Mouse (Mus musculus) thymus, postnatal 36 days (tissue): ENCODE measurements around the gene Wwc2.
A peak's percentile ranks its signal among the peaks of the same experiment; 100 is the strongest.

ENCODE experiments used
- DNase-seq, 2 experiments: peaks; one replicate each; pipeline ENCODE4 v3.0.0; 2022; ENCODE audit warnings: mixed read lengths in 2 of 2

Wwc2 gene

DNA sequence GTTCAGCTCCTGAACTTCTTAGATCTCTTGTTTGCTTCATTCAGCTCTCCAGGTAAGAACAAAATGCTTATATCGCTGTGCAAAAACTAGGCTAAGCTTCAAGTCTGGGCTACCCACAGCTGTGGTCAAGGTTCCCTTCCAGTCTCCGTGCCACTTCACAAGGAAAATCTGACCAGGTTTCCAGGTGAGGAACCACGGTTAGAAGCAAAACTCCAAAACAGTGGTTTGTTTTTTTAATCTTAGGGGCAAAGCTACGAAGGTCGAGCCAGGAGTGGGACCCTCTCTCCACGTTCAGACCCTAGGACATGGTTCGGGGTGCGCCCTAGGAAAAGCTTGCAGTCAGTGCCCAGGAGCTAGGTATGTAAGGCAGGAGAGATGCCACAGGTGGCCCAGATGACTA is 1.5 kb downstream of the Wwc2 start:
- DNase-seq: no peak

DNA sequence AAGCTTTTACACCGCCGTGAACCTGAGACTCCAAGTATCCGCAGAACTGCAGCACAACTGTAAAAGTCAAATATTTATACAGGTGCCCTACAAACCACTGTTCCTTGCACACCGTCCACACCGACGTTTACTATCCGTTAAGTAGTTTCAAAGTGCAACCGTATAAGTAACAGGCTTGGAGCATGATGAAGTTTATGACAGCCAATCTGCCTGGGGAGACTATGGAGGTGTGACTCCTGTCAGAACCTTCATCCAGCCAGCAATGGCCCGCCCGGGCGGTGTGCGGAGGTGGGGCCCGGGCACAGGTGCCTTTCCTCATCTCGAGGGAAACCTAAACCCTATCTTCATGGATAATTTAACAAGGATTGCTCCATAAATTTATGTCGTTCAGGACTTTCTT is 2.6 kb downstream of the Wwc2 start:
- no peak for DNase-seq

DNA sequence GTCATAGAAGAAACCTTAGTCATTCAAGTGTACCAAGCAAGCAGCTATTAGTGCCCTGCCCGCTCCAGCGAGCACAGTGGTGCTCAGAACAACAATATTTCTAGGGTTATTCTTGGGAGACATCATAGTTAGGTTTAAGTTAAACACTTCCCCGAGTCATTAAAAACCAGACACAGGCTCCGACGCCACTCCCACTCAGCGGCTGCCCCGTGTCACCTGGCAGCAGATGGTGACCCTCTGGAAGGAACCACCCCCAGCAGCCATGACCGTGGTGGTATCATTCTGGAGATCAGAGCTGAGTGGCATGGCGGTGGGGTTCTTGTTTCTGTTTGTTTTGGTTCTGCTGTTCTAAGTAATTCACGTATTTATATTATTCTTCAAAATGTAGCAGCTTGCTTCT is 5.1 kb downstream of the Wwc2 start:
- DNase-seq: no peak

DNA sequence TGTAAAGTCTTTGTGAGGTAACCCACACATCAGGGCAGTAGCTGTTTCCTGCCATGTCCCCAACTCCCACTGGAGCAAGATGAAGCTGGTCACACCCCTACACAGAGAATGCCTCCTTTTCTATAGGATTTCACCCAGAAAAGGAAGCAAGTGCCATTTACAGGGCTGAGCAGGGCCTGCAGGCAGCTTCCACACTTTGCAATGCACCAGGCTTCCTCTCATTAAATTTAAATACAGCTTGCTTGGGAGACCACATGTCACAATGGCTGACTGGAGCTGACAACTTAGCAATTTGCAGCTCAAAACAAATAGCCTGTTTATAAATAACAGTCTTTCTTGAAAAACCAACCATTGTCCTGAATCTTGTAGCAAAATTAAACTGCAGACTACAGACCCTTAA is 5.5 kb downstream of the Wwc2 start:
- no peak for DNase-seq

DNA sequence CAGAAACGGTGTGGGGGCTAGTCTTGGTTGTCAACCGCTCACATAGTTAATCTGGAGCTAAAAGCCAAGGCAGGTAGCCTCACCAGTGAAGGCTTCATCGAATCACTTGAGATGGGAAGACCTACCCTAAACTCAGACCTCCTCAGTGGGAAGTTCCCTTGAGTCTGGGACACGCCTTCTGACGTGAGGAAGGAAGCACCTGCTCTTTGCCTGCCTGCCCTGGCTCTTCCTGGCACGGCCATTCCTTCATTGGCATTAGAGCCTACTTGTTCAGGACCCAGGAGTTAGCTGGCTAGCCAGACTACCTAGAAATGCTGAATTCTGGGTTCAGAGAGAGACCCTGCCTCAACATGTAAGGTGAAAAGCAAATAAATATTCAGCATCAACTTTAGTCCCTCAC is 9.6 kb downstream of the Wwc2 start:
- no peak for DNase-seq

DNA sequence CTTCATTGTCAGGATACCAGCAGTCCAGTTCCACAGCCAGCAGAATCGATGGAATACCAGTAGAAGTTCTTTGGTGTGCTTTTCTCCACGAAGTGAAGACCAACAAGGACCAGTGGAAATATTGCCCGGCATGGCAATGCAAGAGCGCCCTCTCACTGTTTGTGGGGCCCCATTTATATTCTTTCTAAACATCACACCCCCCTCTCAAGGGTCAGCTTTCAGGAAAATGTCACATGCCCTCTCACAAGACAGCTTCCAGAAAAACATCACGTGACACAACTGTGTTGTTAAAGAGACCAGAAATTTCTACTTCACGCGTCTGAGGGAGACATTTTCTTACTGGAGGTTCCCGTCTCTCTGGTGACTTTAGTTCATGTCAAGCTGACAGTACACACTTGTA is 10.8 kb downstream of the Wwc2 start:
- no peak for DNase-seq

DNA sequence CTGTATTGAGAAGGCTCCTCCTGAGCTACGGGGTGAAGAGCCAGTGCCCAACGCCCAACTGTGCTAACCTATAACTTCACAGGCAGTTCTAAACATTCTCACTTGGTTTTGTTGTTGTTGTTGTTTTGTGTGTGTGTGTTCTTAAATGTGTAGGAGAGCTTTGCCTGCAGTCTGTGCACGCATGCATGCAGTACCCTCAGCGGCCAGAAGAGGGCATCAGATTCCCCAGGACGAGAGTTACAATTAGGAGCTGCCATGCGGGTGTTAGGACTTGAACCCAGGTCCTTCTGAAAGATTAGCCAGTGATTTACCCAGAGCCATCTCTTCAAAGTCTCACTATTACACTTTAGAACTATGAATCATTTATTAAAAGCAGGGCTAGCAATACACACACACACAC is 12.0 kb downstream of the Wwc2 start:
- DNase-seq: peak; percentile 23 to 51

DNA sequence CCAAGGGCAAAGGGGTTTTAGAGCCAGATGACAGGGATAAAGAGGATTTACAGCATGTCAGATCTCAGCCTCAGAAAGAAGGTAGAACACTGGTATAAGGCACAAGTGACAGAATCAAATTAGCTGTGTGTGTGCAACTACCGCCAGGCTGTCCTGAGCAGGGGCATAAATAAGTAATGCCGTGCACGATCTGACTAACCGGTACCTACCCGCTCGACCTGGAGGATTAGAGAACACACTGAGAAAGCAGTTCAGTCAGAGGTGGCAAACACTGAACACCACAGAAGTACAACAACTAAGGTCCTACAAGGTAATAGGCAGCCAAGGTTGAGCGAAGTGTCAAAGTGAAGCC is 15.8 kb downstream of the Wwc2 start:
- no peak for DNase-seq

DNA sequence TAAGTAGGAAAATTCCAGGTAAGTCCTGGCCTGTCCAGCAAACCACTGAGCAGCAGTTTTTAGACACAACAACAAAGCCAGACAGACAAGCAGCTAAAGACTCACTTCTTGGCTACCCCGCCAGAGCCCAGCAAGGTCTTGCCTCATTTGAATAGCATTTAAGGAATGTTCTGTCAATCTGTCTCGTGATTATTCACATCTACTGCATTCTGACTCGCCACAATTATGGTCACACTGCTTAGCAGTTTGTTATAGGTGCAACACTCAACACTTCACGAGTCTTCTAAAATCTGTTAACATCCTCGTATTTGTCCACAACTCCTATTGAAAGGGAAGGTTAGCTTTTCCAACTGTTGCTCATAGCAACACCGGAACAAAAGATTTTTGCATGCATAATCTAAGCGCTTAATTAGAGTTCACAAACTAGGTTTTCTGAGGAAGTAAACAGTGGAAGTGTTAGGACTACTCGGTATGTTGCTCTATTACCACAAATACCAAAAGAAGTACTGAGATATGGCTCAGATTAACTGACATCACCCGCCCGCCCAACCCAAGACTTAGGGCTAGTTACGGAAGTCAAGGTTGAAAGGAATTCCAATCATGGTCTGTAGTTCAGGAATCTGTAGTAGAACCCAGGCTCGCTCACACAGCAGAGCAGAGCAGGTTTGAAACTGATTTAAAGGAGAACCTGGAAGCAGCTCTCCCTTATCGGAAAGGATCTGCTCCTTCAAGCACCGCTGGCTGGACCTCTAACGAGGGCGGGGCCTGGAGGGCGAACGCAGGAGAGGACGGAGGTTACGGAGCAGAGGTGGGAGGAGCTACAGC is 16.4 kb downstream of the Wwc2 start:
- no peak for DNase-seq

DNA sequence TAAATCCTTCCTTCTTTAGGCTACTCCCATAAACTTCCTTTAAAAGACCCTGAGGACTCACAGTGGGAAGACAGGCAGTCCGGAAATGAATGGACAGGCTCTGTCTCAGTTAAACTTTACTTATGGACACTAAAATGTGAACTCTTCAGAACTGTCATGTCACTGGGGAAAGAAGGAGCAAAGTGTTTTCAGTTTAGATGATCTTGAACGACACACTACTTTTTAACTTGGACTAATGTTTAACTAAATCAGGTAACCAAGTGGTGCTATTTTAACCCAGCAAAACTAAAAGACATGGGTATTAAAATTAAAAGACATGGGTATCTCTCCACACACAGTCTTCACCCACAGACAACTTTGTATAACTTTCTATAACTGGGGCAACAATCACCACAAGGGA is 19.6 kb downstream of the Wwc2 start:
- DNase-seq: no peak

DNA sequence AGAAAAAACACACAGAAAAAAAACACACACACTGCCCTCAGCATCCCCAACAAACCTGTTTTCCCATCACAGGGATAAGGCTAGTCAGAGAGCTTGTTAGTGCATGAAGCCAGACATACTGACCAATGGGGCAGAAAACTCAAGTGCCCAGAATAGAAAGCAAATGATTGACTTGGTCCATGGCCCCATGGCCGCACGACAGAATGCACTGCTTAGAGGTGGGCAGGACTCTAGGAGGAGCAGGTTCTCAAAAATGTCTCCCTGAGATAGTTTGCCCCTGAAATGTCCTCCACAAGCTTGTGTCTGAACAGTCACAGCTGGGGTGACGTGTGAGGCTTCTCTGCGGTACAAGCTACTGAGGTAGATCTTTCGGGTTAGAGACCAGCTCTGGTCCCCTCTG is 20.1 kb downstream of the Wwc2 start:
- DNase-seq: no peak

DNA sequence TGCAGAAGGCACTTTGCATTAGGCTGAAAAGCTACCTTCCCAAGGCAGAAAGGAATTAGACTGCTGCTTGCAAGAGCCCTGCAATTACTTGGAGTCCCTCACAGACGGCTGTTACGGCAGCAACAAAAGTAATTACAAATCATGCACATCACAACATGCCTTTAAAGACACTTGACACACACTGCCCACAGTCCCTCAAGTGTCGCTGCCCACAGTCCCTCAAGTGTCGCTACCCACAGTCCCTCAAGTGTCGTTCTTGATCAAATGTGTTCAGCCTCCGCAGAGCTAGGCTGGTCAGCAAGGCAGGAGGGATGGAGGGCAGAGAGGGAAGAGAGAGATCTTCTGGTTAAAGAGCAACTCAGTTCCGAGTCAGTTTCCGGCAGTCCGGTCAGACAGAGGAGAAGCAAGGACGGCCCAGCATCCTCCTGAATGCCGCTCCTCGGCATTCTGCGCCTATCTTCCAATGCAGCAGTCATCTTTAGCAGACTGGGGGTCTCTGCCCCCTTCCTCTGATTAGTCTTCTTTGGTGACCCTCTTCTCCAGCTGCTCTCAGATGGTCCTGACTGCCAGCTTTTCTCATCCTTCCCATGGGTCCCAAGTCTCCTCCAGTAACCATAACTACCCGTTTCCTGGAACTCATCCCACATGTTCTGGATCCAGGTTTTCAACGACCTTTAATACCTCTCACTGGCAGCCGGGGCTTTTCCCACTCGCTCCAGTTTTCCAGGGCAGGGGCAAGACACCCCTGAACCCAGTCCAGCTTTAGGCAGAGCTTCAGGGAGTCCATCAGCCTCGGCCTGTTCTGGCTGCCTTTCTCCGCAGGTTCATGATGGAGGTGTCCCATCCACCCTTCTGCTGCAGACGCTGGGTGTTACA is 23.4 kb downstream of the Wwc2 start:
- no peak for DNase-seq

DNA sequence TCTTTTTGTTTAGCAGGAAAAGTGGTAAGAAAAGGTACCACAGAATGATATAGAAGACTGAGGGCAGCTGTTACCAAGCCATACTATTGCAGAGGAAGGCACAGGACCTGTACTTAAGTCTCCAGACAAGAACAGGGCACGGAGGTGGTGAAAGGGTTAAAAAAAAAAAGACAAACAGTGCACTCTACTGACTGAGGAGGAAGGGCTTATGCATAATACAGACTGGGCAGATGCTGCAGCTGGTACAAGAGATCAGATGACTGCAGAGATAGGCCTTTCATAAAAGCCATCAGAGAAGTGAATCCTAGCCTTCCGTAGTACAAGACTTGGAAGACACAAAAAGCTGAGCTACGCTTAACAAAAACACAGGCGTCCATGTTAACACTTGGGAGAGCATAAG is 28.2 kb downstream of the Wwc2 start:
- DNase-seq: no peak

DNA sequence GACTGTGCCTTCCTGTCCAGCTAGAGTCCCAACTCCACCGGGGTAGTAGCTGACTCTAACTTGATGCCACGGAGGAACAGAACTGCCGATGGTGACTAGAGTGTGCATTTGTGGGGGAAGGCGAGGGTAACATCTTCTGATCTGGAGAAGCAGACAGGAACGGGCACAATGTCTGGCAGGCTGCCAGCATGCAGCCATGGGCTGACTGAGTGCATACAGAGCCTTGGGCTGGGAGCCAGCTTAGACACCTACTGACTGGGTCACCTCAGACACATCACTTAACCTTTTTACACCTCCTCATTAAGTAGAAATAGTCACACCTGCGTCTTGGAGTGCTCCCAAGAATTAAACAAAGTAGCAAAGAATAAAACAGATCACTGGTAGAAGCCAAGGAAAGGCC is 28.7 kb downstream of the Wwc2 start:
- no peak for DNase-seq

DNA sequence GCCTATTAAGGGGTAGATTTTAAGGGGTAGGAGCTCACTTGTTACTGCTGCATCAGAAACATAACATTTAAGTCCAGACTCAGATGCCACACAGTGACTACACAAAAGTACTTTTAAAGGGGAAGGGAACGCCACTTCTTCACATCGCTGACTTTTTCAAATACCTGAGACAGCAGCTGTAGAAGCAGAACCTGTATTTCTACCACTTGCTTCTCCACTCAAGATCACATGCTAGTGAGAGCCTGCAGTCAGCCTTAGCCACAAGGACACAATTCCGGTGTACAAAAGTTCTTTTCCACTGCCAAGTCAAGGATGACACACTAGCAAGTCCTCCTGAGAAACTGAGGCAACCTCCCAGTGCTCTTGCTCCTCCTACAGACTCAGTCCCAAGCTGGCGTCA is 33.2 kb downstream of the Wwc2 start:
- no peak for DNase-seq

DNA sequence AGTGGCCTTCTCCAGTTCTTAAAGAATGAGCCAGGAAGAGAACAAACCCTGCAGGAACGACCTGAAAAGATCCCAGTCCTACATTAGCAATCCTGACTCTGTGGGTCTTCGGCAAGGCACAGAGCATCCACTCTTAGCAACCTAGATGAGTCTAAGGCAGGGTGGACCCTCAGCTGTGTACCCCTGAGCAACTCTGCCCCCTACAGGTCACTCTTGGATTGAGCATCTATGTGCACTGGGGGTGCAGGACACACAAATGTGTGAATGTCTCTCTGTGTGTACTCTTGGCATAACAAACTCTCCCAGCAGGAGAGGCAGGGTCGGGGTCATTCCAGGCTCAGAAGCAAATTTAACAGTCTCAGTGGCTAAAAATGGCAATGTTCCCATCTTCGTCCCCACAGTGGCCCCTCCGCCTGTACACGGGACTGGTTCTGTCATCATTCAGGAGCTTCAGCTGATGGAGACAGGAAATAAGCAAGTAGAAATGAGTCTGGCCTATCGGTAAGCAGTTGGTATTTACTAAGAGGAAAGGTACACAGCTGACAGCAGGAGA is 39.3 kb downstream of the Wwc2 start:
- DNase-seq: peak; percentile 19 to 21

DNA sequence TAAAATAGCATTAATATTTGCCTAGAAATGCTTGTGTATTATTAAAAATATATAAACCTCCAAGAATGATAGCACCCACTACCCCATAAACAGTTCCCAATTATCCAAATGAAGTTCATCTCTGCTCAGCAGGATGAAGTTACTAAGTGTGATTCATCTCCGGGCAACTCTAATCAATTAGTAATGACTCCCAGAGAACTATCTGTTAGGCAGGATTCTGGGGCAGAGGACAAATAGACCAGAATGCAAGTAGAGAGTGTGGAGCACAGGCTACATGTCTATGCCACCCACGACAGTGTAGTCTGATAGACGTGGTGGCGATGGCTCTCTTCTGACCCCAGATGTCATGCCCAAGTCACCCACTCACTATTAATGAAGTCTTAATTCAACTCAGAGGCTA is 41.9 kb downstream of the Wwc2 start:
- DNase-seq: no peak

DNA sequence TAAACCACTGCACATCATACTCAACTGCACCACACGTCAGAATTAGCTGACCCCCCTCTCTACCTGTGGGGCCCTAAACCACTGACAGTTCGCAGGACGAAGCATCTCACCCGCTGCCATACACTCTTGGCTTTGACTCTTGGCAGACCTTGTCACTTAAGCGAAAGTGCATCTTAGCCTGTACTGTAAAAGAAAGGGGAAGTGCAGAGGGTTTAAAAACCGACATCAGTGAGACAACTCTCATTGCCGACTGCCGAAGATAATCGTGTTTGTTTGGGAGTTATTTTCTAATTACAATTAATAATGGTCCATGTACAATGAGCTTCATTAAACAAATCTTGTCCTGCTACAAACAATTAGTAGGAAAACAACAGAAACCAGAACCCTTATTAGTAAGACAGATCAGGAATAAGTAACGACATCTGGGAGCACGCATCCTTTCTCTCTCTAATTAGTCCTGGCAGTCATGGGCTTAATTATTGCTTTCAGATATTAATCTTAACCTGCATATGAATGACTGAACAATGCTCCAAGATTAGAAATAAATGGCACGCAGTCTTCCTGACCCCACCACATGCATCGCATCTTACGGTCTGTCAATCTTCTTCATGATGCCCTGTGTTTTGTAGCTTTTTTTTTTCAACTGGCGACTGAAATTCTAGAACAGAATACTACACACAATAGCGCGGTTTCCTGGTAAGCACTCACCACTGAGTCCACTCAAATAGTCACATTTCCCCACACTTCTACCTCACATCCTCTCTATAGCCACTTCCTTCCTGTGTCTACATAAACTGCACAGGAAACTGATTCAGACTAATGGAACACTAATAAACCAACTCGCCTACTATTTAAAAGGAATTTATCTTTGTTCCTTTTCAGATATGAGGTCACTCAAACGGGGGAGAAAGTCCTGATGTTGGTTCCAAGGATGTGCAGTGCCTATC is 42.8 kb downstream of the Wwc2 start:
- no peak for DNase-seq

DNA sequence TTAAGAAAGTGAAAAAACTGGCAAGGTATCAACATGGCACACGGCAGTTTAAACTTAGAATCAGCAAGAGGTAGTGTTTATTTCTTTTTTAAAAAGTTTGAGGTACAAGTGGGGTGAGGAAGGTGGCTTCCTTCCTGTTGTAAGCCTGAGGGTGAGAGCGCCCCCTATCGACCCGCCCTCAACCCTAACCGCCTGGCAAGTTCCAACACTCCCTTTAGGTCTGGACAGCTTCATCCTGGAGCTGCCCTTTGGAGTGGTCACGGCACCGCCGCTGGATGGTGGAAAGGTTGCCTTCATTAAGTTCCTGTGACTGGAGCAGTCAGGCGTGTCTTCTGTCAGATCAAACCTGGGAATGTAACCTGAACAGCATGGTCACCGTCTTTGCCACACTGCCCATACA is 47.7 kb downstream of the Wwc2 start:
- peak; percentile 37 to 38 for DNase-seq

DNA sequence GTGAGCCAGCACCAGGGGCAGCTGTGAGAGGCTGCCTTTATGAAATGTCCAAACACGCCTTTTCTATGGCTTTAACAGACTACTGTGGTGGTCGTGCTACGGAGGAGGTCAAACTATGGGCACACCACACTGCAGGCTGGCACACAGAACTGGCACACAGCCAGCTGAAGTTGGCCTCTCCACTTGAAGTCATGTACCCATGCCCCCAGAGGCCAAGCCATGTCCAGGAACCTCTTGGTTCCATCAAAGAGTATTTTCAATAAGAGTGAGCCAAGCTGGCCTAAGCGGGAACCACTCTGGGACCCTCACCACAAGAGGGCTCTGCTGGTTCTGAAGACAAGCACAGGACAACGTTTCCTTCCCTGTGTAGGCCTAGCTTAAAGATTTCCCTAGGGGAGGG is 49.7 kb downstream of the Wwc2 start:
- DNase-seq: no peak

DNA sequence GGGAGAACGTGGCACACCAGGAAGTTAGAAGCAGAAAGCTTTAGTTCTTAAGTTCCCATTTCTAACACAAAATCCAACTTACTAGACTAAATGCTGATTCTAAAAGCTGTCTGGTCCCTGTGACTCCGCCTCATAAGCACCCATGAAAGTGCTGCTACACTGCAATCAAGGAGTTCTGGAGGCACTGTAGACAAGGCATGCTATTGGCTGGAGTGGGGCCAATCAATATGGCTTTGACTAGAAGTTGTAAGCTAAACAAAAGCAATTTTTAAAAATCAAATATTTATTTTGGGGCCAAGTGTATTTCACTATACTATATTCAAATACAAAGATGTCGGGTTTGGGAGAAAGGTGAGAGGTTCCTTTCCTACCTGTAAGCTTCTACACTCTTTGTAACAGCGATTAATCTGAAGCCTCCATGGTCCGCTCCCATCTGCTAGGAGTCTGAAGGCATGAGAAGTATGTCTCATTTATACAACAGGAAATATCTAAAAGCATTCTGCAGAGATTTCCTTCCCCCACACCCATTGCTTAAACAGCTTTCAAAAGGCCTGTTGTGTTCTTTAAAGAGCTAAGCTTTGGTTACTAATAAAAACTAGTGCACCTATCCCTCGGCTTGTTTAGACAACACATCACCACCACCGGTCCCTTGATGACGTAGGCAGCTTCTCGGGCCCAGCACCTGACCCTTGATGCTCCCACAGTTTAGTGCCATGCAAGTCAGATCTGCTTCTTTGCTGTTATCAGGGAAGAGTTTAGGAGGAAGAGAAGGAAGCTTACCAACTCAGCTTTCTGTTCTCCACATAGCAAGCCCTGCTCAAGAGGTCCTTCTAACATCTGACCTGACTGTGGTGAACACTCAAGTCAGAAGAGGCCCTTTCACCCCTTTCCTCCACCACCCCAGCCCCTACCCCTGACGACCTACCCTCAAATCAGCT is 50.5 kb downstream of the Wwc2 start:
- no peak for DNase-seq

DNA sequence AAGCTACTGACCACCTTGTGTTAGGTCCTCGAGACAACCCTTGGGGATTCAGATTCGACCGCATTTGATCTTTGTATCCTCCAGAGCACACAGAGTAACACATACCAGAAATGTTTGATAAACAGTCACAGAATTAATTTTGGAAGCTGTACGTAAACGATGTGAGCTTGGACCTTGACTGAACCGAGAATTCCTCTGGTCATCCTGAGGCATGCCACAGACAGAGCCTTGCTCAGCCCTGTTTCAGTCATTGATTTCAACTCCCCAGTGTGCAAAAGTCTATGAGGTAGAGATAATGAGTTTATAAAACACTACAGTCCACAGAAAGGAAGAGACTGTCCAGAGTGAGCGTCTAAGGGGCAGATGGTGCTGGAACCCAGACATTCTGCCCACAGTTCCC is 51.5 kb downstream of the Wwc2 start:
- DNase-seq: no peak
